Comparison of ENCODE assay signal across 20 mouse cellular contexts in the genomic region with DNA sequence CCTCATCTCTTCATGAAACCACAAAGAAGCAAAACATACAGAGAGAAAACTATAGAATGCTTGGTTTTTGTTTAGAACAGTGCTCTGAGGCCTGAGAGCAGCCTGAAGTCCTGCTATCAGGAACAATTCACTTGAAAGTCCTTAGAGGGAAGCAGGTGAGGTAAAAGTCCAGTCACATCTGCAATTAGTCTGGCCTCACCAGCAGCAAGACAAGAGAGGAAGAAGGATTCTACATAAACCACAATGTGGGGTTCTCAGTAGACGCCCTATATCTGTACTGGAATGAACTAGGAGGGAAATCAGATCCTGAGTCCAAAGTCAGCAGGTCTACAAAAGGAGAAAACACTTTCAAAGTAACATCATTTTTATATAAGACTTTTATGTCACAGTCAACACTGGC.
"Had no signal": no experiment of that assay in that cellular context is flagged by ENCODE, and none has a peak within 500 bp of the region (broad histone marks: within the 10 kb centered on the region; RNA-seq: fewer than 3 reads in every experiment).

No protein-coding gene starts in this region.

- H3K9ac ChIP-seq: liver, postnatal 0 days; lung, embryonic 15.5 days; midbrain, embryonic 12.5 days; neural tube, embryonic 13.5 days; neural tube, embryonic 15.5 days had no signal

- DNase-seq: liver, postnatal 0 days; lung, adult 2 months; lung, postnatal 14 days; lung, postnatal 4 days; midbrain, embryonic 14.5 days; retina, postnatal 1 day; right cerebral cortex, adult 18-20 months; right cerebral cortex, postnatal 25 days; right cerebral cortex, postnatal 4 days; spleen, adult 18-20 months; thymus, adult 2 months; thymus, postnatal 36 days had no signal

- H3K27me3 ChIP-seq: lung, embryonic 15.5 days; midbrain, embryonic 12.5 days; neural tube, embryonic 13.5 days; neural tube, embryonic 15.5 days had no signal

- H3K4me3 ChIP-seq: lung, embryonic 15.5 days; midbrain, embryonic 10.5 days; midbrain, embryonic 12.5 days; myocyte; neural tube, embryonic 13.5 days; neural tube, embryonic 15.5 days had no signal

- ATAC-seq: liver, postnatal 0 days; lung, postnatal 0 days; midbrain, embryonic 16.5 days had no signal

- H3K4me1 ChIP-seq: lung, embryonic 15.5 days; midbrain, embryonic 10.5 days; midbrain, embryonic 12.5 days; neural tube, embryonic 13.5 days; neural tube, embryonic 15.5 days had no signal

- H3K9me3 ChIP-seq: lung, embryonic 15.5 days; midbrain, embryonic 10.5 days; midbrain, embryonic 12.5 days; neural tube, embryonic 13.5 days; neural tube, embryonic 15.5 days had no signal

- H3K4me2 ChIP-seq: lung, embryonic 15.5 days; midbrain, embryonic 12.5 days; neural tube, embryonic 13.5 days; neural tube, embryonic 15.5 days had no signal

- H3K27ac ChIP-seq: lung, embryonic 15.5 days; midbrain, embryonic 10.5 days; midbrain, embryonic 12.5 days; neural tube, embryonic 13.5 days; neural tube, embryonic 15.5 days had no signal
